Mouse (Mus musculus) brain, embryonic 14.5 days (tissue): ENCODE measurements around the gene Ndufs3. TPM values are rescaled to one million over a fixed set of nuclear protein-coding genes. Genes with fewer than 3 reads are reported as not detected.

Experiments used
- DNase-seq: peaks from one replicate; pipeline ENCODE4 v3.0.0-alpha.2; 2011; ENCODE audit warnings: low read depth
- CTCF ChIP-seq: fragments of 200-500 bp; IDR thresholded peaks from 2 replicates; pipeline ENCODE4 v1.5.1; 2012; ENCODE audit warnings: inconsistent platforms, mild to moderate bottlenecking, moderate library complexity, borderline replicate concordance; ENCODE audit not compliant: insufficient read depth, insufficient read length; ENCODE audit errors: extremely low read depth
- POLR2A ChIP-seq: fragments of 200-500 bp; IDR thresholded peaks from 2 replicates; pipeline ENCODE4 v1.6.1; 2012; ENCODE audit warnings: mild to moderate bottlenecking, inconsistent platforms, borderline replicate concordance; ENCODE audit not compliant: poor library complexity, insufficient read depth, insufficient read length, severe bottlenecking; ENCODE audit errors: extremely low read depth
- polyA plus RNA-seq: library from polyadenylated mRNA; depleted of rRNA; stranded (reverse); fragments of >200 nt; gene quantifications from 2 replicates; pipeline ENCODE4 v1.2.3, GENCODE M21; 2012; rRNA removed

Ndufs3 gene
- polyA plus RNA-seq, result 144 and 185 TPM in 2 replicates

GRCm38 (mm10) chr2:90904076-90904855, at the start of gene Ndufs3, which contains the start of gene Kbtbd4:
Gene Ndufs3, minus strand, starts transcription at chr2:90904827.
Gene Kbtbd4, plus strand, starts transcription at chr2:90904740.
- DNase-seq, result peak; percentile 97
- peak; percentile 48; the same call in 1 of the 2 replicates for TF ChIP-seq POLR2A
- TF ChIP-seq CTCF, result no peak

- peak; percentile 16 for DNase-seq
- TF ChIP-seq CTCF, result no peak
- no peak for TF ChIP-seq POLR2A
Measured at GRCm38 (mm10) chr2:90953461-90953860, 48.8 kb upstream of the Ndufs3 start.

- DNase-seq, result no peak
- TF ChIP-seq POLR2A, result no peak
- TF ChIP-seq CTCF, result no peak
Measured at GRCm38 (mm10) chr2:90950582-90951194, 46.1 kb upstream of the Ndufs3 start.

GRCm38 (mm10) chr2:90950149-90950548, 45.5 kb upstream of the Ndufs3 start:
- no peak for DNase-seq

GRCm38 (mm10) chr2:90941744-90942143, 37.1 kb upstream of the Ndufs3 start:
- DNase-seq, result no peak
- TF ChIP-seq POLR2A (no peak), CTCF (no peak)

More at GRCm38 (mm10) chr2:90950149-90950548, 45.5 kb upstream of the Ndufs3 start:
- TF ChIP-seq CTCF, result no peak

- TF ChIP-seq CTCF (peak; percentile 63), POLR2A (peak; percentile 48)
- DNase-seq, result peak; percentile 93
Measured at GRCm38 (mm10) chr2:90940233-90941229, 35.9 kb upstream of the Ndufs3 start, which contains the start of gene Celf1. Gene Celf1, plus strand, starts transcription at chr2:90940382.

GRCm38 (mm10) chr2:90939750-90940149, 35.1 kb upstream of the Ndufs3 start:
- DNase-seq, result peak; percentile 55
- no peak for TF ChIP-seq CTCF
- no peak for TF ChIP-seq POLR2A

GRCm38 (mm10) chr2:90938362-90938761, 33.7 kb upstream of the Ndufs3 start:
- TF ChIP-seq POLR2A, result no peak
- TF ChIP-seq CTCF, result no peak
- no peak for DNase-seq

- no peak for DNase-seq
- TF ChIP-seq POLR2A (no peak), CTCF (no peak)
Measured at GRCm38 (mm10) chr2:90932273-90932672, 27.6 kb upstream of the Ndufs3 start.

GRCm38 (mm10) chr2:90931829-90932228, 27.2 kb upstream of the Ndufs3 start:
- TF ChIP-seq POLR2A, result no peak
- DNase-seq, result no peak

- DNase-seq, result no peak
- no peak for TF ChIP-seq POLR2A
- TF ChIP-seq CTCF, result no peak
Measured at GRCm38 (mm10) chr2:90928566-90928965, 23.9 kb upstream of the Ndufs3 start.
